Mouse (Mus musculus): ENCODE data around the gene Plek2. TPM values are rescaled to one million over a fixed set of nuclear protein-coding genes. Genes with fewer than 3 reads are reported as not detected.
"Not testable (repeated sequence)": the region's sequence is repeated elsewhere in the genome, so short reads cannot be mapped to it uniquely, and the experiment has no call there.

Gene Plek2
- polyA plus RNA-seq, 1 experiment: not detected

- no peak for TF ChIP-seq CTCF (IDR thresholded peaks at IDR 0.05; ENCODE audit: borderline replicate concordance, insufficient read depth, low read length)
- no peak for TF ChIP-seq POLR2A (IDR thresholded peaks at IDR 0.05; ENCODE audit: low read depth, low read length)
- no peak overlapping the region for H3K4me3 ChIP-seq (ENCODE audit: insufficient read depth, low read length)
- no peaks in the 10 kb centered on the region; the same call in 1 of the 2 replicates for H3K4me1 ChIP-seq (ENCODE audit: control insufficient read depth, insufficient read depth, low read length)
- H3K27ac ChIP-seq (ENCODE audit: insufficient read depth, low read length): no peak overlapping the region
These were observed 23.1 kb upstream of the Plek2 start for GRCm38 (mm10) chr12:78929900-78930299.

GRCm38 (mm10) chr12:78927287-78927686 lies 20.5 kb upstream of the Plek2 start:
- H3K4me3 ChIP-seq (ENCODE audit: insufficient read depth, low read length): no peak overlapping the region
- no peaks in the 10 kb centered on the region; the same call in 1 of the 2 replicates for H3K4me1 ChIP-seq (ENCODE audit: control insufficient read depth, insufficient read depth, low read length)
- H3K27ac ChIP-seq (ENCODE audit: insufficient read depth, low read length): no peak overlapping the region
- no peak for TF ChIP-seq POLR2A (IDR thresholded peaks at IDR 0.05; ENCODE audit: low read depth, low read length)
- no peak for TF ChIP-seq CTCF (IDR thresholded peaks at IDR 0.05; ENCODE audit: borderline replicate concordance, insufficient read depth, low read length)

GRCm38 (mm10) chr12:78923539-78924189 lies 16.9 kb upstream of the Plek2 start:
- no peak overlapping the region for H3K4me3 ChIP-seq (ENCODE audit: insufficient read depth, low read length)
- H3K4me1 ChIP-seq (ENCODE audit: control insufficient read depth, insufficient read depth, low read length): no peaks in the 10 kb centered on the region; the same call in 1 of the 2 replicates
- no peak overlapping the region for H3K27ac ChIP-seq (ENCODE audit: insufficient read depth, low read length)
- TF ChIP-seq CTCF (IDR thresholded peaks at IDR 0.05; ENCODE audit: borderline replicate concordance, insufficient read depth, low read length) (no peak), POLR2A (IDR thresholded peaks at IDR 0.05; ENCODE audit: low read depth, low read length) (no peak)

- not testable (repeated sequence) for H3K4me3 ChIP-seq (ENCODE audit: insufficient read depth, low read length); H3K4me1 ChIP-seq (ENCODE audit: control insufficient read depth, insufficient read depth, low read length); H3K27ac ChIP-seq (ENCODE audit: insufficient read depth, low read length)
These were observed 16.2 kb upstream of the Plek2 start for GRCm38 (mm10) chr12:78922977-78923376.

GRCm38 (mm10) chr12:78922058-78922457 lies 15.3 kb upstream of the Plek2 start:
- no peaks in the 10 kb centered on the region; the same call in 1 of the 2 replicates for H3K4me1 ChIP-seq (ENCODE audit: control insufficient read depth, insufficient read depth, low read length)
- H3K27ac ChIP-seq (ENCODE audit: insufficient read depth, low read length): no peak overlapping the region
- no peak overlapping the region for H3K4me3 ChIP-seq (ENCODE audit: insufficient read depth, low read length)
- TF ChIP-seq CTCF (IDR thresholded peaks at IDR 0.05; ENCODE audit: borderline replicate concordance, insufficient read depth, low read length) (no peak), POLR2A (IDR thresholded peaks at IDR 0.05; ENCODE audit: low read depth, low read length) (no peak)

GRCm38 (mm10) chr12:78921421-78921820 lies 14.7 kb upstream of the Plek2 start:
- no peak for TF ChIP-seq POLR2A (IDR thresholded peaks at IDR 0.05; ENCODE audit: low read depth, low read length)
- TF ChIP-seq CTCF (IDR thresholded peaks at IDR 0.05; ENCODE audit: borderline replicate concordance, insufficient read depth, low read length): no peak
- H3K27ac ChIP-seq (ENCODE audit: insufficient read depth, low read length): no peak overlapping the region
- H3K4me3 ChIP-seq (ENCODE audit: insufficient read depth, low read length): no peak overlapping the region
- H3K4me1 ChIP-seq (ENCODE audit: control insufficient read depth, insufficient read depth, low read length): no peaks in the 10 kb centered on the region; the same call in 1 of the 2 replicates

- TF ChIP-seq POLR2A (IDR thresholded peaks at IDR 0.05; ENCODE audit: low read depth, low read length): no peak
- TF ChIP-seq CTCF (IDR thresholded peaks at IDR 0.05; ENCODE audit: borderline replicate concordance, insufficient read depth, low read length): peak; percentile 53
- H3K4me3 ChIP-seq (ENCODE audit: insufficient read depth, low read length): no peak overlapping the region
- no peak overlapping the region for H3K27ac ChIP-seq (ENCODE audit: insufficient read depth, low read length)
- no peaks in the 10 kb centered on the region; the same call in 1 of the 2 replicates for H3K4me1 ChIP-seq (ENCODE audit: control insufficient read depth, insufficient read depth, low read length)
These were observed 12.4 kb upstream of the Plek2 start for GRCm38 (mm10) chr12:78919079-78919712.

GRCm38 (mm10) chr12:78918227-78919078 lies 11.7 kb upstream of the Plek2 start:
- H3K4me1 ChIP-seq (ENCODE audit: control insufficient read depth, insufficient read depth, low read length): no peaks in the 10 kb centered on the region; the same call in 1 of the 2 replicates
- H3K4me3 ChIP-seq (ENCODE audit: insufficient read depth, low read length): no peak overlapping the region
- TF ChIP-seq POLR2A (IDR thresholded peaks at IDR 0.05; ENCODE audit: low read depth, low read length) (no peak), CTCF (IDR thresholded peaks at IDR 0.05; ENCODE audit: borderline replicate concordance, insufficient read depth, low read length) (peak; percentile 80)
- no peak overlapping the region for H3K27ac ChIP-seq (ENCODE audit: insufficient read depth, low read length)

- TF ChIP-seq POLR2A (IDR thresholded peaks at IDR 0.05; ENCODE audit: low read depth, low read length) (no peak), CTCF (IDR thresholded peaks at IDR 0.05; ENCODE audit: borderline replicate concordance, insufficient read depth, low read length) (no peak)
- Histone ChIP-seq H3K4me3 (ENCODE audit: insufficient read depth, low read length) (no peak overlapping the region), H3K4me1 (ENCODE audit: control insufficient read depth, insufficient read depth, low read length) (no peaks in the 10 kb centered on the region), H3K27ac (ENCODE audit: insufficient read depth, low read length) (no peak overlapping the region)
These were observed 9.5 kb upstream of the Plek2 start for GRCm38 (mm10) chr12:78916278-78916677.
